Mouse (Mus musculus) spleen, adult 18-20 months (tissue): ENCODE data around the gene Vmn2r111.
"Not testable (repeated sequence)": the region's sequence is repeated elsewhere in the genome, so short reads cannot be mapped to it uniquely, and the experiment has no call there.

ENCODE experiments used
- DNase-seq, 2 experiments: peaks; one replicate each; pipeline ENCODE4 v3.0.0; 2022; ENCODE audit warnings: mixed read lengths in 2 of 2

Gene Vmn2r111

DNA sequence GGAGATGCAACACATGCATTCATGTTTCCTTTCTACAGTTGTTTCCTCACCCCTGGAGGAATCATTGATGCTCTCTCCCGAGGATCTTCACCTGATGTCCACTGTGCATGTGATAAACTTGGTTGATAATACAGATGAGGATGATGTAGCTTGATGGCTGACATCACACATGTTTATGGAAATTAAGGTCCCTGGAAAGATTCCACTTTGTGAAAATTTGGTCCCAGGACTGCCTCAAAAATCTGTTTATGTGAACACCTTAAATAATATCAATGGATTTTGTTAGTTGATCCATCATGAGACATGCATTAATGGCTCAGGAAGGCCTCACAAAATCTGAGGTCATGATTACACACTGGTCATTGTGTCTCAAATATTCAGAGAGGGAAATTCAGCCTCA lies at the start of gene Vmn2r111:
Gene Vmn2r111 (minus strand): TSS at position 101 of the 400 bp plus-strand sequence.
- not testable (repeated sequence) for DNase-seq

DNA sequence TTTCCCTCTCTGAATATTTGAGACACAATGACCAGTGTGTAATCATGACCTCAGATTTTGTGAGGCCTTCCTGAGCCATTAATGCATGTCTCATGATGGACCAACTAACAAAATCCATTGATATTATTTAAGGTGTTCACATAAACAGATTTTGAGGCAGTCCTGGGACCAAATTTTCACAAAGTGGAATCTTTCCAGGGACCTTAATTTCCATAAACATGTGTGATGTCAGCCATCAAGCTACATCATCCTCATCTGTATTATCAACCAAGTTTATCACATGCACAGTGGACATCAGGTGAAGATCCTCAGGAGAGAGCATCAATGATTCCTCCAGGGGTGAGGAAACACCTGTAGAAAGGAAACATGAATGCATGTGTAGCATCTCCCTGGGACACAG lies 27.4 kb upstream of the Vmn2r111 start, which contains the start of gene Vmn2r112:
Gene Vmn2r112 (plus strand): TSS at position 301 of the 400 bp plus-strand sequence.
- DNase-seq, result not testable (repeated sequence)

DNA sequence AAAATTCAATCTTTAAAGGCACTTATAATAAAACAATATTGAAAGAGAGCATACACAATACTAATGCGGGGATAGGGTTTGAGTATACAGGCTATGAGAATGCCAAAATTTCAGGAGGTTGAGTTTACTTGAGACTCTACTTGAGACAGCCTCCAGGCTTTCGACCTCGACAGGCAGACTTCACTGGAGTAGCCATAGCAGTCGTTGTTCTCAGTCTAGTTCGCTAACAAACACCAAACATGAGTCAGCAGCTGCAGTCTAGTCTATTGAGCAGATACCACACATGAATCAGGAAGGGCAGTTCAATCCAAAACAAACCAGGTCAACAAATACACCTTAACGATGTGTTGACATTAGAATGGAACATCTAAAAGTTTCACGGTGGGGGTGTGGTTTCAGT lies 52.8 kb downstream of the Vmn2r111 start:
- not testable (repeated sequence) for DNase-seq

DNA sequence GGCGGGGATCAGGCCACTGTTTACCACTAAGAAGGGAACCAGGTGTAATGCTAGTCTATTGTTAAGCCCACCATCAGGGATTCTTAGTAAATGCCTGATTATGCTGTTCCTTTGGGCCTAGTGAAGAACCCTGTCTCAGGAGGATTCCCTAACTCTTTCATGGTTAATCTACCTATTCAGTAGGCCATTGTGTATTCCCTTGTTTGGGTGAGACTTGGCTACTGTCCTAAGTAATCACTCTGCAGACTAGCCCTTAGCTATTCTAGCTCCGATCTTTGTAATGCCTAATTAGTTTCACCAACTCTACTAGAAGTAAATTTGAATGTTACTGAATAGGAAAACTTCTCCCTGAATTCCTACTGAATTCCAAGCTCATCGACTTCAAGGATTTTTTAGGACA lies 53.2 kb downstream of the Vmn2r111 start:
- DNase-seq, result not testable (repeated sequence)

DNA sequence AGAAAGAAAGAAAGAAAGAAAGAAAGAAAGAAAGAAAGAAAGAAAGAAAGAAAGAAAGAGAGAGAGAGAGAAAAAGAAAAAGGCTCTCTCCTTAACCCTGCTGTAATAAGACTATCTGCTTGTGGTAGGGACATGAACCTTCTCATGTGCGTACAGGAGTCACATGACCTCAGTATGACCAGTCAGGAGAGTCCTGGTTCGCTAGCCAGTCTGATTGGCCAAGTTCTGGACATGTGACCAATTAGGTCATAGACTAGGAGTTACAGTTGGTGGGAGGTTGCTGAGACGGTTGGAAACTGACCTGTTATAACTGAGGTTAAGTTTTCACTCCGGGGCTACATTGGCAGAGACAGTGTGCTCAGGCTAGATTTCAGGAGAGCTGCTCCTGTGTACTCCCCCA lies 76.2 kb downstream of the Vmn2r111 start:
- no peak for DNase-seq
